Mouse (Mus musculus) heart, postnatal 36 days (tissue): ENCODE data around the gene Gm10772. TPM values are rescaled to one million over a fixed set of nuclear protein-coding genes. Genes with fewer than 3 reads are reported as not detected.
"Not testable (repeated sequence)": the region's sequence is repeated elsewhere in the genome, so short reads cannot be mapped to it uniquely, and the experiment has no call there.

ENCODE experiments used
- DNase-seq, 2 experiments: peaks; one replicate each; pipeline ENCODE4 v3.0.0; 2021 to 2022
- intact Hi-C: fragments of 180-260 bp; cut with DNase I; formaldehyde crosslinking; loops from one replicate; pipeline ENCODE4 v1.15.1; 2025
- total RNA-seq, 2 experiments: library from RNA; stranded (reverse); gene quantifications; 2 replicates each; pipeline ENCODE4 v1.2.3; 2021

Gm10772 gene
- total RNA-seq = not detected

- intact Hi-C loops, DNase-seq: not testable (repeated sequence)
Measured at GRCm38 (mm10) chr13:66227473-66227872, at the start of gene Gm10772. Gm10772 (minus strand) TSS chr13:66227573.

DNA sequence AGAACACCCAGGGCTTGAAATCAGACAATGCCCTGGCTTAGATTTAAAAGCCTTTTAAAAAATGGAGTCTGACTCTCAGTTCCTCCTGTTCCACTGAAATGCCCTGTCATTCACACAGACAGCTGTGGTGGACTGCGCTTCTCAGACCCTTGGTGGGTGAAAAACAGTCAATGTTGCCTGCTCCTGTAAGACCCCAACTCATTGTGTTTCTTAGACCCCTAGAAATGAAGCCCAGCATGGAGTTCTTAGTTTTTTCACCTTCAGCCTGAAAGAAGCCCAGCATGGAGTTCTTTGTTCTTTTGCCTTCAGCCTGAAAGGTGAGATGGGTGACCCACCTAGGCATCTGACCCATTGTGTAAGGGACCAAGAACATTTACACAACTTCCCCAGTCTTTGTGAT, 36.5 kb upstream of the Gm10772 start:
- DNase-seq, intact Hi-C loops: not testable (repeated sequence)

GRCm38 (mm10) chr13:66263141-66263540, 35.8 kb upstream of the Gm10772 start:
- DNase-seq, intact Hi-C loops: not testable (repeated sequence)

GRCm38 (mm10) chr13:66214349-66214748, 13.0 kb downstream of the Gm10772 start:
- DNase-seq = no peak
- intact Hi-C loops = no loop called here

DNA sequence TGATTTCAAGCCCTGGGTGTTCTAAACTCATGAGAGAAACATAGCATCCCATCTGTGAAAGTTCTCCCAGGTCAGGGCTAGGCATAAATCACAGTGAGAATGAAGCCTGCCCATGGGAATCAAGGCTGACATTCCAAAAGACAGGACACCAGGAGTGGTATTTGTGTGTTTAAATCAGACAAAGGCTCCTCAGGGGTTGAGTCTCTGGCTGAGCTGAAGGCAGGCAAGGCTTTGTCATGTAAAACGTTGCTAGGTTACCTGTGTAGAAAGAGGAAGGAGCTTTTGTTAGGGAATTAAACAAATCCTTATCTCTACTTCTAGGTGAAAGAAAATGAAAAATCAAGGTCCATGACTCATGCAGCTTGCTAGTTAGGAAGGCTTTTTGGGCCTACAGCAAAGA, 13.6 kb downstream of the Gm10772 start:
- DNase-seq, intact Hi-C loops: not testable (repeated sequence)

DNA sequence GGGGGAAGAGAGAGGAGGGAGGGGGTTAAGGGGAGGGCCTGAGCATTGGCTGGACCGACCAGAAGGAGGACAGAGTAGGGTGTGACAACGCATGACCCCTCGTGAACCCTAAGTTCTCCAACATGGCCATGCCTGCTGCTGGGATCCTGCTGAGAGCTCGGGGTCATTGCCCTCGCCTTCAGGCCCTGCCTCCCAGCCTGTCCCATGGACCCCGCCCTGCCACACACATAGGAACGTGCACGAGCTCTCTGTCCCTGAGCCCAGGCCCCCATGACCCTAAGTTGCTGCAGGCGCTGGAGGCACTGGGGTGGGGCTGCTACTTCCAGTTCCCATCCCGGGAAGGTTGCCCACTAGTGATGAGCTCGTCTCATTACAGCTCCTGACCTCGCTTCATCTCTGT, 48.2 kb downstream of the Gm10772 start:
- intact Hi-C loops, DNase-seq: not testable (repeated sequence)

Other genes starting within 250 kb of the Gm10772 start
- gene Gm10324, start 108.0 kb downstream of the Gm10772 start, total RNA-seq = not detected
- gene 2410141K09Rik, start 213.5 kb upstream of the Gm10772 start, total RNA-seq = not detected